Mouse (Mus musculus) hindbrain, embryonic 13.5 days (tissue): ENCODE measurements at regions not wholly inside any gene's neighbourhood (a gene's known extent, or its start where the extent isn't known, plus 50 kb on each side); places are given as distances from the start of the nearest gene placed in this dataset.

Experiments used
- ATAC-seq: fragments of 200-750 bp; cut with Nextera tagmentation; 2 replicates; pipeline ENCODE4 v1.8.0; 2017; ENCODE audit warnings: moderate TSS enrichment; ENCODE audit not compliant: low FRiP score
- H3K27ac ChIP-seq: fragments of 300-500 bp; sonication (generic); 2 replicates; pipeline ENCODE4 v1.5.1; 2015; ENCODE audit warnings: inconsistent platforms, mild to moderate bottlenecking, moderate library complexity
- H3K27me3 ChIP-seq: fragments of 300-500 bp; sonication (generic); 2 replicates; pipeline ENCODE4 v1.6.1; 2015; ENCODE audit warnings: mild to moderate bottlenecking, inconsistent platforms
- H3K36me3 ChIP-seq: fragments of 300-500 bp; sonication (generic); 2 replicates; pipeline ENCODE4 v1.6.1; 2015; ENCODE audit warnings: mild to moderate bottlenecking, inconsistent platforms
- H3K4me1 ChIP-seq: fragments of 300-500 bp; sonication (generic); replicated peaks from 2 replicates; pipeline ENCODE4 v1.6.1; 2015; ENCODE audit warnings: inconsistent platforms
- H3K4me2 ChIP-seq: fragments of 300-500 bp; sonication (generic); 2 replicates; pipeline ENCODE4 v1.6.1; 2015; ENCODE audit warnings: inconsistent platforms, mild to moderate bottlenecking, moderate library complexity
- H3K4me3 ChIP-seq: fragments of 300-500 bp; sonication (generic); 2 replicates; pipeline ENCODE4 v1.5.1; 2015; ENCODE audit warnings: mild to moderate bottlenecking, inconsistent platforms
- H3K9ac ChIP-seq: fragments of 300-500 bp; sonication (generic); 2 replicates; pipeline ENCODE4 v1.6.1; 2015; ENCODE audit warnings: mild to moderate bottlenecking, inconsistent platforms
- H3K9me3 ChIP-seq: fragments of 300-500 bp; sonication (generic); 2 replicates; pipeline ENCODE4 v1.6.1; 2016; ENCODE audit warnings: inconsistent platforms
- WGBS: fragments of 180-500 bp; shearing (Covaris S2); methylation state at CpG from one replicate; pipeline ENCODE4 v1.1.7; 2015; 5-methylcytosine and 5-hydroxymethylcytosine counted together

GRCm38 (mm10) chr7:83061894-83062477 lies 194.9 kb downstream of the Mex3b start:
- Histone ChIP-seq H3K27ac (no peak overlapping the region), H3K9ac (no peak overlapping the region), H3K9me3 (no peaks in the 10 kb centered on the region), H3K4me1 (no peaks in the 10 kb centered on the region), H3K4me2 (no peak overlapping the region), H3K4me3 (no peak overlapping the region), H3K36me3 (no peaks in the 10 kb centered on the region), H3K27me3 (no peaks in the 10 kb centered on the region; the same call in 1 of the 2 replicates)
- 94% methylated on average over 6 of the region's 6 CpGs for WGBS
- ATAC-seq = no peak

GRCm38 (mm10) chr7:83063559-83063958 lies 196.4 kb downstream of the Mex3b start:
- 87% methylated on average over 3 of the region's 3 CpGs for WGBS
- Histone ChIP-seq H3K27me3 (no peaks in the 10 kb centered on the region; the same call in 1 of the 2 replicates), H3K9me3 (no peaks in the 10 kb centered on the region), H3K9ac (no peak overlapping the region), H3K4me3 (no peak overlapping the region), H3K27ac (no peak overlapping the region), H3K4me1 (no peaks in the 10 kb centered on the region), H3K4me2 (no peak overlapping the region), H3K36me3 (no peaks in the 10 kb centered on the region)
- no peak for ATAC-seq

GRCm38 (mm10) chr7:83065341-83065740 lies 198.2 kb downstream of the Mex3b start:
- no peak overlapping the region for H3K9ac ChIP-seq
- ATAC-seq = no peak
- WGBS = 93% methylated on average over 3 of the region's 3 CpGs
- no peak overlapping the region for H3K4me2 ChIP-seq
- H3K9me3 ChIP-seq = no peaks in the 10 kb centered on the region
- H3K27ac ChIP-seq = no peak overlapping the region
- no peak overlapping the region for H3K4me3 ChIP-seq
- H3K27me3 ChIP-seq = no peaks in the 10 kb centered on the region; the same call in 1 of the 2 replicates
- H3K36me3 ChIP-seq = no peaks in the 10 kb centered on the region
- no peaks in the 10 kb centered on the region for H3K4me1 ChIP-seq

- H3K9me3 ChIP-seq = no peaks in the 10 kb centered on the region
- H3K4me2 ChIP-seq = no peak overlapping the region
- H3K4me3 ChIP-seq = no peak overlapping the region
- no peak overlapping the region for H3K27ac ChIP-seq
- no peaks in the 10 kb centered on the region for H3K27me3 ChIP-seq
- ATAC-seq = 0 out of 2 replicates have a peak, but pooled peaks have one; percentile 38
- 64% methylated on average over 15 of the region's 15 CpGs for WGBS
- no peaks in the 10 kb centered on the region for H3K36me3 ChIP-seq
- H3K4me1 ChIP-seq = peaks cover 19% of the 10 kb centered on the region
- H3K9ac ChIP-seq = no peak overlapping the region
Measured at GRCm38 (mm10) chr7:83074399-83074970, 207.4 kb downstream of the Mex3b start.

GRCm38 (mm10) chr7:83075159-83075952 lies 208.2 kb downstream of the Mex3b start:
- ATAC-seq = no peak
- H3K36me3 ChIP-seq = no peaks in the 10 kb centered on the region
- H3K27ac ChIP-seq = no peak overlapping the region
- WGBS = 83% methylated on average over 4 of the region's 4 CpGs
- H3K27me3 ChIP-seq = no peaks in the 10 kb centered on the region
- no peak overlapping the region for H3K4me3 ChIP-seq
- H3K4me1 ChIP-seq = peaks cover 19% of the 10 kb centered on the region
- H3K4me2 ChIP-seq = no peak overlapping the region
- no peaks in the 10 kb centered on the region for H3K9me3 ChIP-seq
- H3K9ac ChIP-seq = no peak overlapping the region

GRCm38 (mm10) chr7:83077035-83077918 lies 210.1 kb downstream of the Mex3b start:
- Histone ChIP-seq H3K9ac (no peak overlapping the region), H3K4me3 (no peak overlapping the region), H3K27ac (peak overlapping the region; percentile 68), H3K9me3 (no peaks in the 10 kb centered on the region), H3K4me2 (0 out of 2 replicates have a peak overlapping the region, but pooled peaks have one; percentile 8), H3K36me3 (no peaks in the 10 kb centered on the region), H3K27me3 (no peaks in the 10 kb centered on the region), H3K4me1 (peaks cover 19% of the 10 kb centered on the region)
- WGBS = 20% methylated on average over 11 of the region's 11 CpGs
- ATAC-seq = peak; percentile 50

- Histone ChIP-seq H3K36me3 (no peaks in the 10 kb centered on the region), H3K4me1 (peaks cover 19% of the 10 kb centered on the region), H3K9me3 (no peaks in the 10 kb centered on the region), H3K4me3 (no peak overlapping the region), H3K27ac (peak overlapping the region; percentile 68; the same call in 1 of the 2 replicates), H3K4me2 (no peak overlapping the region), H3K9ac (no peak overlapping the region), H3K27me3 (no peaks in the 10 kb centered on the region)
- 9% methylated on average over 4 of the region's 4 CpGs for WGBS
- peak; percentile 37; the same call in 1 of the 2 replicates for ATAC-seq
Measured at GRCm38 (mm10) chr7:83077919-83078265, 210.8 kb downstream of the Mex3b start.

- no peaks in the 10 kb centered on the region for H3K36me3 ChIP-seq
- H3K4me3 ChIP-seq = no peak overlapping the region
- H3K4me1 ChIP-seq = peaks cover 19% of the 10 kb centered on the region
- H3K27ac ChIP-seq = no peak overlapping the region
- H3K9me3 ChIP-seq = no peaks in the 10 kb centered on the region
- no peaks in the 10 kb centered on the region for H3K27me3 ChIP-seq
- no peak overlapping the region for H3K9ac ChIP-seq
- no peak for ATAC-seq
- no peak overlapping the region for H3K4me2 ChIP-seq
- WGBS = 90% methylated on average over 4 of the region's 4 CpGs
Measured at GRCm38 (mm10) chr7:83078695-83079094, 211.6 kb downstream of the Mex3b start.

GRCm38 (mm10) chr7:83079842-83080241 lies 212.7 kb downstream of the Mex3b start:
- no peak overlapping the region for H3K4me3 ChIP-seq
- ATAC-seq = no peak

GRCm38 (mm10) chr7:83084496-83085082 lies 217.5 kb downstream of the Mex3b start:
- no peak overlapping the region for H3K4me3 ChIP-seq
- peaks cover 32% of the 10 kb centered on the region for H3K4me1 ChIP-seq
- H3K9me3 ChIP-seq = no peaks in the 10 kb centered on the region
- no peak overlapping the region for H3K9ac ChIP-seq
- H3K27ac ChIP-seq = no peak overlapping the region
- no peaks in the 10 kb centered on the region for H3K27me3 ChIP-seq
- no peak for ATAC-seq
- H3K4me2 ChIP-seq = no peak overlapping the region
- 89% methylated on average over 6 of the region's 6 CpGs for WGBS
- no peaks in the 10 kb centered on the region for H3K36me3 ChIP-seq

More at GRCm38 (mm10) chr7:83079842-83080241, 212.7 kb downstream of the Mex3b start:
- H3K9me3 ChIP-seq = no peaks in the 10 kb centered on the region
- no peaks in the 10 kb centered on the region for H3K36me3 ChIP-seq
- no peak overlapping the region for H3K27ac ChIP-seq
- H3K4me1 ChIP-seq = peaks cover 19% of the 10 kb centered on the region
- no peak overlapping the region for H3K4me2 ChIP-seq
- no peak overlapping the region for H3K9ac ChIP-seq
- 66% methylated on average over 1 of the region's 1 CpGs for whole genome bisulfite sequencing
- H3K27me3 ChIP-seq = no peaks in the 10 kb centered on the region

- 20% methylated on average over 4 of the region's 4 CpGs for WGBS
- Histone ChIP-seq H3K9ac (no peak overlapping the region), H3K4me1 (peaks cover 33% of the 10 kb centered on the region), H3K27me3 (no peaks in the 10 kb centered on the region), H3K4me3 (no peak overlapping the region), H3K9me3 (no peaks in the 10 kb centered on the region), H3K27ac (peak overlapping the region; percentile 78), H3K4me2 (no peak overlapping the region), H3K36me3 (no peaks in the 10 kb centered on the region)
- peak; percentile 63 for ATAC-seq
Measured at GRCm38 (mm10) chr7:83085547-83086158, 218.5 kb downstream of the Mex3b start.
